Mouse (Mus musculus) kidney, postnatal 36 days (tissue): ENCODE measurements around the gene Fancl.
"Not testable (repeated sequence)": the region's sequence is repeated elsewhere in the genome, so short reads cannot be mapped to it uniquely, and the experiment has no call there.

Experiments
- DNase-seq, 2 experiments: peaks; one replicate each; pipeline ENCODE4 v3.0.0; 2021 to 2022; ENCODE audit warnings: mixed read lengths in 2 of 2

The Fancl gene

GRCm38 (mm10) chr11:26385971-26386370 lies at the start of gene Fancl:
TSS of gene Fancl (plus strand) at chr11:26386135.
- DNase-seq = no peak

GRCm38 (mm10) chr11:26336848-26337247 lies 49.1 kb upstream of the Fancl start:
- DNase-seq = no peak

GRCm38 (mm10) chr11:26370176-26370575 lies 15.8 kb upstream of the Fancl start:
- not testable (repeated sequence) for DNase-seq

GRCm38 (mm10) chr11:26371980-26372379 lies 14.0 kb upstream of the Fancl start:
- DNase-seq = not testable (repeated sequence)

GRCm38 (mm10) chr11:26374132-26374531 lies 11.8 kb upstream of the Fancl start:
- DNase-seq = no peak

- DNase-seq = no peak
Measured at GRCm38 (mm10) chr11:26378074-26378473, 7.9 kb upstream of the Fancl start.

GRCm38 (mm10) chr11:26381499-26381898 lies 4.4 kb upstream of the Fancl start:
- DNase-seq = no peak

GRCm38 (mm10) chr11:26386678-26387077 lies 743 bp downstream of the Fancl start:
- DNase-seq = no peak

- peak; percentile 91 to 97 for DNase-seq
Measured at GRCm38 (mm10) chr11:26387087-26387611, 1.2 kb downstream of the Fancl start.

- no peak for DNase-seq
Measured at GRCm38 (mm10) chr11:26395561-26395960, 9.6 kb downstream of the Fancl start.

GRCm38 (mm10) chr11:26412972-26413371 lies 27.0 kb downstream of the Fancl start:
- DNase-seq = no peak

- DNase-seq = no peak
Measured at GRCm38 (mm10) chr11:26421472-26421871, 35.5 kb downstream of the Fancl start.

GRCm38 (mm10) chr11:26434229-26434628 lies 48.3 kb downstream of the Fancl start:
- no peak for DNase-seq

GRCm38 (mm10) chr11:26437818-26438217 lies 51.9 kb downstream of the Fancl start:
- DNase-seq = no peak

GRCm38 (mm10) chr11:26441121-26441520 lies 55.2 kb downstream of the Fancl start:
- DNase-seq = no peak

GRCm38 (mm10) chr11:26444374-26444773 lies 58.4 kb downstream of the Fancl start:
- peak in 1 of 2 experiments; percentile 4 for DNase-seq

- no peak for DNase-seq
Measured at GRCm38 (mm10) chr11:26449789-26450188, 63.9 kb downstream of the Fancl start.

GRCm38 (mm10) chr11:26450636-26451035 lies 64.7 kb downstream of the Fancl start:
- DNase-seq = no peak

- no peak for DNase-seq
Measured at GRCm38 (mm10) chr11:26451228-26451627, 65.3 kb downstream of the Fancl start.

GRCm38 (mm10) chr11:26452693-26453092 lies 66.8 kb downstream of the Fancl start:
- no peak for DNase-seq

- DNase-seq = no peak
Measured at GRCm38 (mm10) chr11:26454081-26454480, 68.1 kb downstream of the Fancl start.

GRCm38 (mm10) chr11:26477037-26477739 lies 91.3 kb downstream of the Fancl start:
- no peak for DNase-seq

- DNase-seq = no peak
Measured at GRCm38 (mm10) chr11:26481691-26482242, 95.8 kb downstream of the Fancl start.

- DNase-seq = peak; percentile 52 to 54
Measured at GRCm38 (mm10) chr11:26489761-26490466, 104.0 kb downstream of the Fancl start.
